Mouse (Mus musculus) MEL (cell line): ENCODE data around the gene Cbx8. TPM values are rescaled to one million over a fixed set of nuclear protein-coding genes. Genes with fewer than 3 reads are reported as not detected.

Source experiments
- DNase-seq: peaks from one replicate; pipeline ENCODE4 v3.0.0; 2011; ENCODE audit warnings: low read depth, low spot score
- H3K27ac ChIP-seq: 2 replicates; pipeline ENCODE4 v1.5.1; 2012; ENCODE audit warnings: low read depth, mild to moderate bottlenecking, control low read depth, low read length, moderate library complexity; ENCODE audit not compliant: control insufficient read depth
- H3K27me3 ChIP-seq, 2 experiments: fragments of 150-350 bp in 1 of 2; sonication (generic) in 1 of 2; 2 replicates each; pipeline ENCODE4 v1.6.1; 2012; ENCODE audit warnings: low read length in 2 of 2, mild to moderate bottlenecking in 2 of 2, improper control_type of control experiment in 1 of 2, moderate library complexity in 1 of 2; ENCODE audit not compliant: insufficient read depth in 2 of 2, control insufficient read depth in 1 of 2
- H3K36me3 ChIP-seq, 2 experiments: 2 replicates each; pipeline ENCODE4 v1.6.1; 2012 to 2014; ENCODE audit warnings: low read length in 2 of 2, improper control_type of control experiment in 1 of 2, inconsistent platforms in 1 of 2, mild to moderate bottlenecking in 1 of 2; ENCODE audit not compliant: insufficient read depth in 2 of 2, control insufficient read depth in 1 of 2
- H3K4me1 ChIP-seq, 2 experiments: fragments of 150-350 bp in 1 of 2; sonication (generic) in 1 of 2; 2 replicates each; pipeline ENCODE4 v1.6.1; 2012; ENCODE audit warnings: low read length in 2 of 2, improper control_type of control experiment in 1 of 2, mild to moderate bottlenecking in 1 of 2; ENCODE audit not compliant: insufficient read depth in 2 of 2, control insufficient read depth in 1 of 2
- H3K4me3 ChIP-seq, 2 experiments: fragments of 150-350 bp in 1 of 2; sonication (generic) in 1 of 2; 2 replicates each; pipeline ENCODE4 v1.5.1; 2012; ENCODE audit warnings: low read depth in 2 of 2, low read length in 2 of 2, mild to moderate bottlenecking in 2 of 2, moderate library complexity in 2 of 2, control low read depth in 1 of 2, improper control_type of control experiment in 1 of 2; ENCODE audit not compliant: control insufficient read depth in 1 of 2, insufficient read depth in 1 of 2
- H3K79me2 ChIP-seq: 2 replicates; pipeline ENCODE4 v1.6.1; 2012; ENCODE audit warnings: mild to moderate bottlenecking, low read length, moderate library complexity; ENCODE audit not compliant: control insufficient read depth, poor library complexity, insufficient read depth
- H3K9ac ChIP-seq: 2 replicates; pipeline ENCODE4 v1.6.1; 2012; ENCODE audit warnings: low read depth, mild to moderate bottlenecking, control low read depth, low read length, moderate library complexity; ENCODE audit not compliant: control insufficient read depth, poor library complexity, severe bottlenecking
- H3K9me3 ChIP-seq: fragments of 150-350 bp; sonication (generic); replicated peaks from 2 replicates; pipeline ENCODE4 v1.6.1; 2012; ENCODE audit warnings: mild to moderate bottlenecking, low read length, improper control_type of control experiment, moderate library complexity; ENCODE audit not compliant: insufficient read depth
- E2F4 ChIP-seq: IDR thresholded peaks from 2 replicates; pipeline ENCODE4 v1.6.1; 2011; ENCODE audit warnings: low read depth, low read length, improper control_type of control experiment, borderline replicate concordance
- HCFC1 ChIP-seq: IDR thresholded peaks from 2 replicates; pipeline ENCODE4 v1.6.1; 2012; ENCODE audit warnings: low read depth, mild to moderate bottlenecking, inconsistent platforms, low read length, improper control_type of control experiment, moderate library complexity
- MAX ChIP-seq: IDR thresholded peaks from 2 replicates; pipeline ENCODE4 v1.6.1; 2011; ENCODE audit warnings: low read length, improper control_type of control experiment
- MEF2A ChIP-seq: IDR thresholded peaks from 2 replicates; pipeline ENCODE4 v1.6.1; 2014; ENCODE audit warnings: low read depth, mild to moderate bottlenecking, inconsistent platforms, low read length, improper control_type of control experiment; ENCODE audit not compliant: poor library complexity, insufficient replicate concordance, severe bottlenecking; ENCODE audit errors: extremely low read depth
- MXI1 ChIP-seq: IDR thresholded peaks from 2 replicates; pipeline ENCODE4 v1.6.1; 2011; ENCODE audit warnings: mild to moderate bottlenecking, low read depth, low read length, improper control_type of control experiment
- MYB ChIP-seq: IDR thresholded peaks from 2 replicates; pipeline ENCODE4 v1.6.1; 2011; ENCODE audit warnings: mild to moderate bottlenecking, low read depth, low read length, improper control_type of control experiment
- MYC ChIP-seq: IDR thresholded peaks from 2 replicates; pipeline ENCODE4 v1.6.1; 2011; ENCODE audit warnings: low read depth, mild to moderate bottlenecking, low read length, improper control_type of control experiment, moderate library complexity
- POLR2AphosphoS2 ChIP-seq: IDR thresholded peaks from 2 replicates; pipeline ENCODE4 v1.6.1; 2011; ENCODE audit warnings: low read length, improper control_type of control experiment
- POLR2AphosphoS5 ChIP-seq: IDR thresholded peaks from 2 replicates; pipeline ENCODE4 v1.6.1; 2012; ENCODE audit warnings: low read depth, borderline replicate concordance, mild to moderate bottlenecking, inconsistent platforms, low read length, moderate library complexity, mixed read lengths
- RAD21 ChIP-seq: IDR thresholded peaks from 2 replicates; pipeline ENCODE4 v1.6.1; 2011; ENCODE audit warnings: mild to moderate bottlenecking, low read depth, low read length, improper control_type of control experiment
- SIN3A ChIP-seq: IDR thresholded peaks from 2 replicates; pipeline ENCODE4 v1.6.1; 2012; ENCODE audit warnings: low read length, improper control_type of control experiment, inconsistent platforms
- SMC3 ChIP-seq: IDR thresholded peaks from 2 replicates; pipeline ENCODE4 v1.6.1; 2011; ENCODE audit warnings: low read depth, low read length, improper control_type of control experiment
- TAL1 ChIP-seq: IDR thresholded peaks from 2 replicates; pipeline ENCODE4 v1.6.1; 2012; ENCODE audit warnings: mild to moderate bottlenecking, inconsistent platforms, low read length, moderate library complexity, mixed read lengths
- UBTF ChIP-seq: IDR thresholded peaks from 2 replicates; pipeline ENCODE4 v1.6.1; 2012; ENCODE audit warnings: low read depth, mild to moderate bottlenecking, inconsistent platforms, low read length, improper control_type of control experiment, moderate library complexity, borderline replicate concordance; ENCODE audit not compliant: insufficient read depth
- USF1 ChIP-seq: IDR thresholded peaks from 2 replicates; pipeline ENCODE4 v1.6.1; 2014; ENCODE audit warnings: low read depth, mild to moderate bottlenecking, inconsistent platforms, low read length, improper control_type of control experiment, moderate library complexity
- polyA plus RNA-seq, 2 experiments: library from polyadenylated mRNA; stranded (reverse) in 1 of 2; unstranded in 1 of 2; fragments of >175 nt in 1 of 2; fragments of >200 nt in 1 of 2; gene quantifications; 2 replicates each; pipeline versions ENCODE4 v1.2.1 to v1.2.4; 2012; ENCODE audit warnings: low replicate concordance in 2 of 2, low read depth in 1 of 2; ENCODE audit not compliant: insufficient read length in 2 of 2, insufficient read depth in 1 of 2, missing spikeins in 1 of 2
- total RNA-seq: library from RNA; depleted of rRNA; stranded (reverse); fragments of 300-350 nt; gene quantifications from 2 replicates; pipeline ENCODE4 v1.2.3, GENCODE M21; 2012

The Cbx8 gene
- total and polyA plus RNA-seq, 3 experiments: 5.7 to 11.3 TPM; not detected in 1

GRCm38 (mm10) chr11:119014455-119014854, 26.3 kb downstream of the Cbx8 start:
- no peaks in the 10 kb centered on the region for H3K9me3 ChIP-seq
- H3K4me1 ChIP-seq: no peaks in the 10 kb centered on the region

GRCm38 (mm10) chr11:119007461-119008456, 33.0 kb downstream of the Cbx8 start:
- H3K4me1 ChIP-seq: no peaks in the 10 kb centered on the region
- H3K9ac ChIP-seq: no peak overlapping the region
- H3K9me3 ChIP-seq: no peaks in the 10 kb centered on the region
- no peak for TF ChIP-seq MYC
- TF ChIP-seq SMC3: no peak
- no peak for TF ChIP-seq HCFC1
- H3K36me3 ChIP-seq: no peaks in the 10 kb centered on the region
- DNase-seq: no peak
- H3K27ac ChIP-seq: no peak overlapping the region
- H3K27me3 ChIP-seq: no peaks in the 10 kb centered on the region; a peak in 1 of 4 replicates
- no peaks in the 10 kb centered on the region for H3K79me2 ChIP-seq
- H3K4me3 ChIP-seq: no peak overlapping the region

More at GRCm38 (mm10) chr11:119014455-119014854, 26.3 kb downstream of the Cbx8 start:
- Histone ChIP-seq H3K4me3 (no peak overlapping the region), H3K36me3 (no peaks in the 10 kb centered on the region), H3K9ac (no peak overlapping the region), H3K79me2 (no peaks in the 10 kb centered on the region), H3K27ac (no peak overlapping the region), H3K27me3 (no peaks in the 10 kb centered on the region; a peak in 1 of 4 replicates)
- no peak for DNase-seq
- TF ChIP-seq RAD21 (no peak), USF1 (no peak), POLR2AphosphoS2 (no peak), MYB (no peak), TAL1 (no peak), E2F4 (no peak), MYC (no peak), MAX (no peak), UBTF (no peak), MXI1 (no peak), POLR2AphosphoS5 (no peak), SIN3A (no peak), MEF2A (no peak)
